Mouse (Mus musculus) hindbrain, embryonic 12.5 days (tissue): ENCODE data around the gene Trpm1. TPM values are rescaled to one million over a fixed set of nuclear protein-coding genes. Genes with fewer than 3 reads are reported as not detected.

ENCODE experiments used
- ATAC-seq: fragments of 200-750 bp; cut with Nextera tagmentation; 2 replicates; pipeline ENCODE4 v1.8.0; 2017; ENCODE audit warnings: moderate TSS enrichment; ENCODE audit not compliant: low FRiP score
- H3K27ac ChIP-seq: fragments of 300-500 bp; sonication (generic); 2 replicates; pipeline ENCODE4 v1.5.1; 2016; ENCODE audit warnings: mild to moderate bottlenecking
- H3K27me3 ChIP-seq: fragments of 300-500 bp; sonication (generic); 2 replicates; pipeline ENCODE4 v1.6.1; 2016; ENCODE audit warnings: mild to moderate bottlenecking
- H3K36me3 ChIP-seq: fragments of 300-500 bp; sonication (generic); 2 replicates; pipeline ENCODE4 v1.6.1; 2016; ENCODE audit warnings: mild to moderate bottlenecking
- H3K4me1 ChIP-seq: fragments of 300-500 bp; sonication (generic); 2 replicates; pipeline ENCODE4 v1.6.1; 2016
- H3K4me2 ChIP-seq: fragments of 300-500 bp; sonication (generic); replicated peaks from 2 replicates; pipeline ENCODE4 v1.6.1; 2016; ENCODE audit warnings: mild to moderate bottlenecking
- H3K4me3 ChIP-seq: fragments of 300-500 bp; sonication (generic); 2 replicates; pipeline ENCODE4 v1.5.1; 2016; ENCODE audit warnings: mild to moderate bottlenecking
- H3K9ac ChIP-seq: fragments of 300-500 bp; sonication (generic); 2 replicates; pipeline ENCODE4 v1.6.1; 2016; ENCODE audit warnings: mild to moderate bottlenecking, moderate library complexity
- H3K9me3 ChIP-seq: fragments of 300-500 bp; sonication (generic); replicated peaks from 2 replicates; pipeline ENCODE4 v1.6.1; 2016; ENCODE audit warnings: mild to moderate bottlenecking
- WGBS: fragments of 180-500 bp; shearing (Covaris S2); methylation state at CpG from one replicate; pipeline ENCODE4 v1.1.7; 2016; 5-methylcytosine and 5-hydroxymethylcytosine counted together
- polyA plus RNA-seq: library from polyadenylated mRNA; unstranded; fragments of >200 nt; fragmentation: Nextera tagmentation; extraction: Ambion mirVana; gene quantifications from 2 replicates; pipeline ENCODE4 v1.2.1, GENCODE M21; 2016

Trpm1 gene
- polyA plus RNA-seq, 1 experiment from 2014 or later, result 0.43 TPM

- Histone ChIP-seq H3K27me3 (no peaks in the 10 kb centered on the region), H3K27ac (no peak overlapping the region), H3K4me1 (no peaks in the 10 kb centered on the region), H3K4me2 (no peak overlapping the region), H3K36me3 (no peaks in the 10 kb centered on the region), H3K9ac (no peak overlapping the region), H3K9me3 (no peaks in the 10 kb centered on the region), H3K4me3 (no peak overlapping the region)
- WGBS, result 89% methylated on average over 5 of the region's 5 CpGs
- ATAC-seq, result no peak
Measured at GRCm38 (mm10) chr7:64223215-64223614, 69.6 kb downstream of the Trpm1 start.

- Histone ChIP-seq H3K4me1 (no peaks in the 10 kb centered on the region), H3K36me3 (no peaks in the 10 kb centered on the region), H3K9me3 (0 out of 2 replicates have a peak, but pooled peaks cover 5% of the 10 kb centered on the region), H3K9ac (no peak overlapping the region), H3K27ac (no peak overlapping the region), H3K4me2 (no peak overlapping the region), H3K27me3 (no peaks in the 10 kb centered on the region), H3K4me3 (no peak overlapping the region)
- ATAC-seq, result no peak
- WGBS, result 67% methylated on average over 27 of the region's 27 CpGs
Measured at GRCm38 (mm10) chr7:64226339-64227194, 72.9 kb downstream of the Trpm1 start.

- no peak overlapping the region for H3K27ac ChIP-seq
- no peaks in the 10 kb centered on the region for H3K27me3 ChIP-seq
- 91% methylated on average over 5 of the region's 5 CpGs for WGBS
- 0 out of 2 replicates have a peak, but pooled peaks cover 5% of the 10 kb centered on the region for H3K9me3 ChIP-seq
- H3K4me2 ChIP-seq, result no peak overlapping the region
- no peaks in the 10 kb centered on the region for H3K36me3 ChIP-seq
- H3K9ac ChIP-seq, result no peak overlapping the region
- no peaks in the 10 kb centered on the region for H3K4me1 ChIP-seq
- no peak overlapping the region for H3K4me3 ChIP-seq
- no peak for ATAC-seq
Measured at GRCm38 (mm10) chr7:64227586-64227985, 74.0 kb downstream of the Trpm1 start.

GRCm38 (mm10) chr7:64228300-64228699 lies 74.7 kb downstream of the Trpm1 start:
- H3K4me1 ChIP-seq, result no peaks in the 10 kb centered on the region
- WGBS, result 87% methylated on average over 2 of the region's 2 CpGs
- H3K4me2 ChIP-seq, result no peak overlapping the region
- no peaks in the 10 kb centered on the region for H3K27me3 ChIP-seq
- 0 out of 2 replicates have a peak, but pooled peaks cover 5% of the 10 kb centered on the region for H3K9me3 ChIP-seq
- H3K36me3 ChIP-seq, result no peaks in the 10 kb centered on the region
- ATAC-seq, result no peak
- no peak overlapping the region for H3K27ac ChIP-seq
- H3K4me3 ChIP-seq, result no peak overlapping the region
- H3K9ac ChIP-seq, result no peak overlapping the region

- H3K9ac ChIP-seq, result no peak overlapping the region
- H3K9me3 ChIP-seq, result 0 out of 2 replicates have a peak, but pooled peaks cover 5% of the 10 kb centered on the region
- no peak overlapping the region for H3K27ac ChIP-seq
- H3K4me3 ChIP-seq, result no peak overlapping the region
- no peaks in the 10 kb centered on the region for H3K27me3 ChIP-seq
- ATAC-seq, result no peak
- H3K4me2 ChIP-seq, result no peak overlapping the region
- H3K36me3 ChIP-seq, result no peaks in the 10 kb centered on the region
- WGBS, result 90% methylated on average over 8 of the region's 8 CpGs
- H3K4me1 ChIP-seq, result no peaks in the 10 kb centered on the region
Measured at GRCm38 (mm10) chr7:64229911-64230310, 76.3 kb downstream of the Trpm1 start.

- H3K36me3 ChIP-seq, result no peaks in the 10 kb centered on the region
Measured at GRCm38 (mm10) chr7:64231001-64231400, 77.4 kb downstream of the Trpm1 start.

GRCm38 (mm10) chr7:64231996-64232395 lies 78.4 kb downstream of the Trpm1 start:
- Histone ChIP-seq H3K36me3 (no peaks in the 10 kb centered on the region), H3K4me3 (no peak overlapping the region), H3K9me3 (0 out of 2 replicates have a peak, but pooled peaks cover 5% of the 10 kb centered on the region), H3K4me1 (no peaks in the 10 kb centered on the region), H3K4me2 (no peak overlapping the region), H3K9ac (no peak overlapping the region), H3K27ac (no peak overlapping the region), H3K27me3 (no peaks in the 10 kb centered on the region)
- WGBS, result 40% methylated on average over 2 of the region's 2 CpGs
- ATAC-seq, result no peak

More at GRCm38 (mm10) chr7:64231001-64231400, 77.4 kb downstream of the Trpm1 start:
- no peak overlapping the region for H3K4me3 ChIP-seq
- no peaks in the 10 kb centered on the region for H3K4me1 ChIP-seq
- H3K4me2 ChIP-seq, result no peak overlapping the region
- ATAC-seq, result no peak
- H3K27ac ChIP-seq, result no peak overlapping the region
- 100% methylated on average over 1 of the region's 1 CpGs for WGBS
- H3K27me3 ChIP-seq, result no peaks in the 10 kb centered on the region
- no peak overlapping the region for H3K9ac ChIP-seq
- 0 out of 2 replicates have a peak, but pooled peaks cover 5% of the 10 kb centered on the region for H3K9me3 ChIP-seq

- WGBS, result 89% methylated on average over 5 of the region's 5 CpGs
- H3K9me3 ChIP-seq, result 0 out of 2 replicates have a peak, but pooled peaks cover 5% of the 10 kb centered on the region
Measured at GRCm38 (mm10) chr7:64234310-64234820, 80.7 kb downstream of the Trpm1 start.

GRCm38 (mm10) chr7:64236521-64236920 lies 82.9 kb downstream of the Trpm1 start:
- 78% methylated on average over 4 of the region's 4 CpGs for WGBS

More at GRCm38 (mm10) chr7:64234310-64234820, 80.7 kb downstream of the Trpm1 start:
- H3K9ac ChIP-seq, result no peak overlapping the region
- no peak overlapping the region for H3K27ac ChIP-seq
- no peak for ATAC-seq
- H3K36me3 ChIP-seq, result no peaks in the 10 kb centered on the region
- no peak overlapping the region for H3K4me2 ChIP-seq
- no peaks in the 10 kb centered on the region for H3K27me3 ChIP-seq
- H3K4me3 ChIP-seq, result no peak overlapping the region
- H3K4me1 ChIP-seq, result no peaks in the 10 kb centered on the region

GRCm38 (mm10) chr7:64237747-64238146 lies 84.1 kb downstream of the Trpm1 start:
- Histone ChIP-seq H3K9ac (no peak overlapping the region), H3K9me3 (no peaks in the 10 kb centered on the region), H3K27me3 (no peaks in the 10 kb centered on the region), H3K4me1 (no peaks in the 10 kb centered on the region), H3K27ac (no peak overlapping the region), H3K4me3 (no peak overlapping the region), H3K36me3 (no peaks in the 10 kb centered on the region), H3K4me2 (no peak overlapping the region)
- no peak for ATAC-seq
- 93% methylated on average over 8 of the region's 8 CpGs for WGBS

More at GRCm38 (mm10) chr7:64236521-64236920, 82.9 kb downstream of the Trpm1 start:
- H3K9ac ChIP-seq, result no peak overlapping the region
- ATAC-seq, result no peak
- no peaks in the 10 kb centered on the region for H3K9me3 ChIP-seq
- no peak overlapping the region for H3K4me3 ChIP-seq
- no peak overlapping the region for H3K27ac ChIP-seq
- H3K4me1 ChIP-seq, result no peaks in the 10 kb centered on the region
- no peaks in the 10 kb centered on the region for H3K36me3 ChIP-seq
- H3K27me3 ChIP-seq, result no peaks in the 10 kb centered on the region
- no peak overlapping the region for H3K4me2 ChIP-seq

- Histone ChIP-seq H3K4me2 (no peak overlapping the region), H3K27me3 (no peaks in the 10 kb centered on the region), H3K27ac (no peak overlapping the region), H3K9me3 (no peaks in the 10 kb centered on the region), H3K36me3 (no peaks in the 10 kb centered on the region), H3K4me3 (no peak overlapping the region), H3K4me1 (no peaks in the 10 kb centered on the region), H3K9ac (no peak overlapping the region)
- no peak for ATAC-seq
- WGBS, result 91% methylated on average over 7 of the region's 7 CpGs
Measured at GRCm38 (mm10) chr7:64238410-64239086, 84.9 kb downstream of the Trpm1 start.

GRCm38 (mm10) chr7:64239138-64239805 lies 85.6 kb downstream of the Trpm1 start:
- Histone ChIP-seq H3K27ac (no peak overlapping the region), H3K9ac (no peak overlapping the region), H3K27me3 (no peaks in the 10 kb centered on the region), H3K4me3 (no peak overlapping the region), H3K4me2 (no peak overlapping the region), H3K36me3 (no peaks in the 10 kb centered on the region), H3K9me3 (no peaks in the 10 kb centered on the region), H3K4me1 (no peaks in the 10 kb centered on the region)
- ATAC-seq, result no peak
- 86% methylated on average over 9 of the region's 9 CpGs for WGBS
